Mouse (Mus musculus) kidney, adult 2 months (tissue): ENCODE measurements around the gene Kiss1r.
A peak's percentile ranks its signal among the peaks of the same experiment; 100 is the strongest.

Source experiments
- CTCF ChIP-seq: fragments of 200-500 bp; conservative IDR thresholded peaks from 2 replicates; pipeline ENCODE4 v1.5.1; 2011; ENCODE audit warnings: low read depth, mild to moderate bottlenecking, control low read depth, low read length, moderate library complexity, mixed read lengths; ENCODE audit not compliant: insufficient read depth, insufficient read length
- POLR2A ChIP-seq: fragments of 200-500 bp; IDR thresholded peaks from one replicate; pipeline ENCODE4 v1.6.1; 2011; ENCODE audit warnings: low read depth, low read length, control low read depth

DNA sequence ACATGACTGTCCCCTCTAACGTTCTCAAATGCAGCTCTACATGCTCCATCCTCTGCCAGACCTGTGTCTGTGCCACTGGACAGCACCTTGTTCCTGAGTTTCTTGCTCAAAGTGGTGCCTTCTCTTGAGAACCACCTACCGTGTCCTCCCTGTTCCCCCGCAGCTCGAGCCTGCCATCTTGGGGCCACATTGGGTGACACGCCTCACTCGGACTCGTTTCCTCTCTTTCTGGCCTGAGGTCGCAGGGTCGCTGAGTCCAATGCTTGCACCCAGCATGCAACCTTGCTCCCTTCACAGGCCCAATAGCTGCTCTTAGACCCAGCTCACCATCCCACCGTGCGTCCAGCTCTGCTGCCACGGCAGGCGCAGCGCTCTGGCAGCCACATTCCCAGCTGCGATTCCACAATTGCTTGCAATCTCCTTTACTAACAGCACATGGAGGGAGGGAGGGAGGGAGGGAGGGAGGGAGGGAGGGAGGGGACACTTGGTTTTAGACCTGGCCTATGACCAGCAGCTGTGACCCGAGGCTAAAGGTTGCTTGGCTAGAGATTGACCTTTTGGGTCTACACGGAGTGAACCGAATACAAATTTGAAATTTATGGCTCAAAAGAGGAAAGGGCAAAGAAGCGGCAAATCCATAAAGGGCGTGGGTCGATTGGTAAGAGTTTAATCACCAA, 41.5 kb downstream of the Kiss1r start:
- peak; percentile 99; the same call in 1 of the 2 replicates for TF ChIP-seq CTCF
- TF ChIP-seq POLR2A = no peak
